In the genomic region with DNA sequence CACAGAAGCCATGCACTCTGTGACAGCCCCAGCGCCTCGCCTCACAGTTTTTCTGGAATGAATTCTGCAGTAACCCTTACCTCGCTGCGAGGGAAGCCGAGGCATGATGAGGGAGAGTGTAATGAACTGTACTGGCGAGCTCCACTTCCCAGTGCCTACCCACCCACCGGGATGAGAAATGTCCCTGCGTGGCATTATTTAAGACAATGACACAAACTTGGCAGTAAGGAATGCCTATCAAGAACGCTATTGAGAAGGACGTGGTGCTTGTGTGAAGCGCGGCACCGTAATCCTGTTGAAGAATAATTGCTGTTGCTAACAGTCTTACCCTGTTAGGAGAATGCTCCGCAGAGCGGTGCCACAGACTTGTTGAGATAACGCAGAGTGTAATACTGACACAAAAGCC, we compare ENCODE assay signal across 9 mouse cellular contexts. TPM values are rescaled to one million over a fixed set of nuclear protein-coding genes. Genes with fewer than 3 reads are reported as not detected.
A peak's percentile ranks its signal among the peaks of the same experiment; 100 is the strongest.
DNase-seq lines count a peak whose midpoint lies in the region; ATAC-seq and TF ChIP-seq lines count a peak whose summit lies in the region.
"Had no signal": no experiment of that assay in that cellular context is flagged by ENCODE, and none has a peak within 500 bp of the region (broad histone marks: within the 10 kb centered on the region; RNA-seq: fewer than 3 reads in every experiment).

No protein-coding gene starts in this region.

- 20% methylated on average over 16 of the region's 16 CpGs for WGBS in heart, adult 2 months
- WGBS in forebrain, postnatal 0 days = 5% methylated on average over 16 of the region's 16 CpGs
- 22% methylated on average over 16 of the region's 16 CpGs for WGBS in lung, embryonic 16.5 days

- peaks cover 2% of the 10 kb centered on the region; the same call in 1 of the 2 replicates for H3K79me2 ChIP-seq in heart, adult 2 months (replicated peaks; ENCODE audit: control insufficient read depth, insufficient read depth, low read length)

- H3K4me3 ChIP-seq in heart, adult 2 months = peak overlapping the region; percentile 25
- H3K4me3 ChIP-seq in forebrain, postnatal 0 days (ENCODE audit: low read depth, low read length) = peak overlapping the region; percentile 36
- 0 out of 2 replicates have a peak overlapping the region, but pooled peaks have one; percentile 4 for H3K4me3 ChIP-seq in lung, embryonic 16.5 days (ENCODE audit: low read length)
- H3K4me3 ChIP-seq: limb, embryonic 12.5 days had no signal

- peak overlapping the region; percentile 55 for H3K9ac ChIP-seq in heart, adult 2 months (ENCODE audit: low read depth, low read length)
- H3K9ac ChIP-seq in forebrain, postnatal 0 days = peak overlapping the region; percentile 43
- no peak overlapping the region for H3K9ac ChIP-seq in lung, embryonic 16.5 days (ENCODE audit: low read length)
- H3K9ac ChIP-seq: limb, embryonic 12.5 days had no signal

- H3K9me3 ChIP-seq in forebrain, postnatal 0 days (ENCODE audit: low read length) = no peaks in the 10 kb centered on the region
- H3K9me3 ChIP-seq in lung, embryonic 16.5 days (ENCODE audit: control insufficient read depth, low read length) = no peaks in the 10 kb centered on the region
- H3K9me3 ChIP-seq: limb, embryonic 12.5 days had no signal

- H3K4me2 ChIP-seq in forebrain, postnatal 0 days (ENCODE audit: low read depth) = peak overlapping the region; percentile 61
- peak overlapping the region; percentile 27 for H3K4me2 ChIP-seq in lung, embryonic 16.5 days (ENCODE audit: low read depth, low read length)
- H3K4me2 ChIP-seq: limb, embryonic 12.5 days had no signal

- no peaks in the 10 kb centered on the region for H3K27me3 ChIP-seq in heart, adult 2 months (ENCODE audit: control insufficient read depth, insufficient read depth, low read length)
- H3K27me3 ChIP-seq in forebrain, postnatal 0 days (ENCODE audit: insufficient read depth, low read length) = no peaks in the 10 kb centered on the region
- no peaks in the 10 kb centered on the region for H3K27me3 ChIP-seq in lung, embryonic 16.5 days (ENCODE audit: control insufficient read depth, insufficient read depth, low read depth, low read length)
- H3K27me3 ChIP-seq: limb, embryonic 12.5 days had no signal

- ATAC-seq in forebrain, postnatal 0 days = peak; percentile 88
- peak; percentile 61 for ATAC-seq in lung, embryonic 16.5 days (ENCODE audit: low read depth)

- no peak for TF ChIP-seq POLR2A in heart, adult 2 months (IDR thresholded peaks at IDR 0.05; ENCODE audit: insufficient read depth, low read depth, low read length)

- TF ChIP-seq EP300 in heart, adult 2 months (IDR thresholded peaks at IDR 0.05; ENCODE audit: insufficient read depth, low read depth, low read length) = no peak

- H3K36me3 ChIP-seq in heart, adult 2 months (ENCODE audit: control insufficient read depth, insufficient read depth, low read length) = peaks cover 10% of the 10 kb centered on the region
- H3K36me3 ChIP-seq in forebrain, postnatal 0 days (ENCODE audit: insufficient read depth) = no peaks in the 10 kb centered on the region
- no peaks in the 10 kb centered on the region for H3K36me3 ChIP-seq in lung, embryonic 16.5 days (ENCODE audit: control insufficient read depth, insufficient read depth, low read length)
- H3K36me3 ChIP-seq: limb, embryonic 12.5 days had no signal

- H3K27ac ChIP-seq in heart, adult 2 months = peak overlapping the region; percentile 67
- H3K27ac ChIP-seq in forebrain, postnatal 0 days (ENCODE audit: low read depth, low read length) = peak overlapping the region; percentile 72
- H3K27ac ChIP-seq in lung, embryonic 16.5 days (ENCODE audit: low read length) = no peak overlapping the region
- H3K27ac ChIP-seq: limb, embryonic 12.5 days had no signal

- peak in 1 of 2 experiments; percentile 29 for DNase-seq in heart, adult 2 months
- no peak for DNase-seq in heart, postnatal 14 days
- peak; percentile 6 for DNase-seq in R1 (ENCODE audit: low read depth, low spot score)
- peak; percentile 80 for DNase-seq in forebrain, postnatal 0 days
- no peak for DNase-seq in urinary bladder, postnatal 36 days (ENCODE audit: low spot score in 2 of 2)
- DNase-seq in gastrocnemius, adult 8-10 months (ENCODE audit: low spot score in 2 of 2) = no peak
- DNase-seq in natural killer cell, adult 2 months (ENCODE audit: low spot score in 2 of 2) = no peak

- TF ChIP-seq CTCF in heart, adult 2 months (IDR thresholded peaks at IDR 0.05) = no peak
- no peak for TF ChIP-seq CTCF in forebrain, postnatal 0 days (IDR thresholded peaks at IDR 0.05; ENCODE audit: low read depth)

- peaks cover 13% of the 10 kb centered on the region for H3K4me1 ChIP-seq in heart, adult 2 months (ENCODE audit: control insufficient read depth, insufficient read depth, low read length)
- H3K4me1 ChIP-seq in forebrain, postnatal 0 days (ENCODE audit: insufficient read depth) = peaks cover 3% of the 10 kb centered on the region; the same call in 1 of the 2 replicates
- H3K4me1 ChIP-seq in lung, embryonic 16.5 days (replicated peaks; ENCODE audit: control insufficient read depth, insufficient read depth, low read length) = peaks cover 31% of the 10 kb centered on the region

- intact Hi-C loops in heart, adult 2 months (cut with DNase I) = no loop called here
- intact Hi-C loops in heart, postnatal 14 days (cut with DNase I) = no loop called here

RNA-seq across cellular contexts. Expression of a gene that starts 13.2 kb away (rescaled TPM):
- 10 to 100 TPM; 52.3 to 55.2 TPM for total RNA-seq in heart, adult 2 months (2021)
- polyA plus RNA-seq in heart, adult 2 months (2012; rRNA removed) = 29.5 and 46.9 TPM in 2 replicates
- total RNA-seq in heart, postnatal 14 days (2021) = 10 to 100 TPM; 73.0 to 77.0 TPM
- 100 and 116 TPM in 2 replicates for total RNA-seq in forebrain, postnatal 0 days (2014; rRNA removed)
- polyA plus RNA-seq in forebrain, postnatal 0 days (2015; fragmentation: Nextera tagmentation; extraction: Ambion mirVana) = 66.3 and 73.6 TPM in 2 replicates
- 46.3 and 51.1 TPM in 2 replicates for polyA plus RNA-seq in lung, embryonic 16.5 days (2015; fragmentation: Nextera tagmentation; extraction: Ambion mirVana)
- total RNA-seq in gastrocnemius, adult 8-10 months (2022) = 1 to 10 TPM; 8.0 to 9.0 (median 8.9) TPM

Comparison
In these comparisons a context has a peak if more than half of its experiments do, and no peak if none do; other contexts are left out.
1. DNase-seq: peak in R1 (single experiment) and forebrain, postnatal 0 days (single experiment); none in heart, postnatal 14 days (0 of 2), urinary bladder, postnatal 36 days (0 of 2), gastrocnemius, adult 8-10 months (0 of 2) and natural killer cell, adult 2 months (0 of 2).
2. RNA of a gene that starts 13.2 kb away (total RNA-seq): 100 to 116 TPM in forebrain, postnatal 0 days, 73.0 to 77.0 TPM in heart, postnatal 14 days and 52.3 to 55.2 TPM in heart, adult 2 months; 8.0 to 9.0 TPM in gastrocnemius, adult 8-10 months; every median in the first group is over 4 times any median in the second.
3. Peak in every context shown above with its lines, with median percentiles within 50 percentile points of each other: H3K4me3 ChIP-seq.